Mouse (Mus musculus): ENCODE measurements around the gene Aig1. TPM values are rescaled to one million over a fixed set of nuclear protein-coding genes. Genes with fewer than 3 reads are reported as not detected.

The Aig1 gene
- polyA plus RNA-seq, 1 experiment, result not detected

DNA sequence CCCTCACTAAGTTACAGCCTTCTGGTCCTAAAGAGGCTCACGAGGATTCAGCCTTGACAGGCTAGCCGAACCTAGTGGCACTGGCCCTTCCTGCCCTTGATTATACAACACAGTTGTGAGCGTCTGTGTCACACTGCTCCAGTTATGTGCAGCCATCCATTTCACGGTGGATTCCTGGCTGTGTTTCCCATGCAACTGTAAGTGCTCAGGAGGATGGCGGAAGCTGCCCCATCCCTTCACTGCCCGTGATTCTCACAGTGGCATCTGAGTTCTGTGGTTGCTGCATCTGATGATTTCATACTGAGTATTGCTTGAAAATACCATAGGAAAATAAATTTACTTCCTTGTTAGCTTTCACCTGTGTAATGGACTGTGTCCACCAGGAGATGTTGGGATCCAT is 101.7 kb downstream of the Aig1 start:
- no peak for TF ChIP-seq GATA1 (IDR thresholded peaks at IDR 0.05; ENCODE audit: low read length)

DNA sequence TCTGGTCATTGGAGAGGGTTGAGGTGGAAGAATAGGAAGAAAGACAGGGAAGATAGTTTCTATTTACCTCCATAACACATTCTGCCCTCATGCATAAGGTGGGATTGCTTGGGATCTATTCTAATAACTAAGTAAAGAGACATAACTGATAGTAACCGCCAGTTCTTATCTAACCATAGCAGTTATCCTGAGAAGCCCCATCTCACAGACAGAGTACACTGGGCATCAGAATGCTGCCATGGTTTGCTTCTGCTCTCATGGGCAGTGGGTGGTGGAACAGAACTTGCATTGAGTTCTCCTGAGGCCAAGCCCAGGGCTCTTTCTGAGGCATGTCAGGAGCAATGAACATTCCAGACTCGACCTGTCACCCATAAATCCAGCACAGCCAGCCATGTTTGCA is 105.6 kb downstream of the Aig1 start:
- no peak for TF ChIP-seq GATA1 (IDR thresholded peaks at IDR 0.05; ENCODE audit: low read length)

DNA sequence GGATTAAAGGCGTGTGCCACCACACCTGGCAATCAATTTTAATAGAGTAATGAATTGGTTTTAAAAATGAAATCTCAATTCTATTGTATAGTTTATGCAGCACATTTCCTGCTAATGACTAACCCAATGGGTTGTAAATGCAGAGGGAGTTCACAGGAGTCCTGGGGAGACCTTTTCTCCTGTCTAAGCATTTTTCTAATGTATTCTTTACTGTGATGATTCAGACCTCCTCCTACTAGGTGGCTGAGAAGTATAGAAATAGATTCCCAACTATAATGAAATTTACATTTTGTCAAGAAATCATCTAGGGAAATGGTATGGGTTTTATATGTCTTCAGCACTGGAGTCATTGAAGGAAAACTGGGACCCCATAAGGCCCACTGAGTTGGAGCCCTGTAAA is 114.1 kb downstream of the Aig1 start:
- TF ChIP-seq GATA1 (IDR thresholded peaks at IDR 0.05; ENCODE audit: low read length), result no peak

DNA sequence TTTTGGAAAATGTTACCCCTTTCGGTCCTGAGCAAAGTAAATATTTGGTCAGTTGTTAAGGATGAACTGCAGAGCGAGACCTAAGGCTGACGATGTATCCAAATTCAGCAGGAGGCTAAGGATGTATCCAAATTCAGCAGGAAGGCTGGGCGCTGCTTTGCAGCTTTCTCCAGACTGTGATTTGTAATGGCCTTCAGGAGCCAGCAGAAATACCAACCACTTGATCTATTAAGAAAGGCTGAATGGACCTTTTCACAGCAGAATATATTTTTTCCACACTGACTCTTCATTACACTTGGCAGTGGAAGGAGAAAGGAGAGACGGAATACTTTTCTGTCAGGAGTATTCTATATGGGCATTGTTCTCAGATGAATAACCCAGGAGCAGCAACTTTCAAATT is 115.0 kb downstream of the Aig1 start:
- TF ChIP-seq GATA1 (IDR thresholded peaks at IDR 0.05; ENCODE audit: low read length), result no peak

DNA sequence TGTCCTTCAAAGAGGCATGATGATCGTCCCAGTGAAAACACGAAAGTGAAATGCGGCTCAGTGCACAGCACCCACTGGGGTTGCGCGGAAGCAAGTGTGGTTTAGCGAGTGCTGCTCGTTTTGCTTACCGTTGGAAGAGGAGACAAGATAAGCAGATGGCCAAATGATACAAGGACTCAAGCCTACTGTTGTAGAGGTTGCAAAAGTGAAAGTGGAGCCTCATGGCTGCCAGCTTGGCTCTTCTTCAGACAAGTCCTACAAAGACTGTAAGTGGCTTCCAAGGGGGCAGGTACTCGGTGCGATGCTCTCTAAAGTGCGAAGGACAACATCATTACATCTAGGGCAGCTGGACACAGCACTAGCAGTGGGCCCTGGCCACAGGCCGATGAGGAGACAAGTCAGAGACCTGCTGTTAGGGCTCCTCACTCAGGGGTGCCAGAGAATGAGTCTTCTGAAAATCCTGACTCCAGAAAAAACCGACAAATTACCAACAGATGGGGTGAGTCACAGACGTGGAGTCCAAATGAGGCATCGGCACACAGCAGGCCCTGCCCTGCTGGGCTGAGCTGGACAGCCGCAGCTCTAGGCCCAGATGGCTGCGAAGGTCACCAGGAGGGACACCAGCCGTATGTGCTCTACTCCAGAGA is 129.2 kb downstream of the Aig1 start:
- no peak for TF ChIP-seq GATA1 (IDR thresholded peaks at IDR 0.05; ENCODE audit: low read length)

DNA sequence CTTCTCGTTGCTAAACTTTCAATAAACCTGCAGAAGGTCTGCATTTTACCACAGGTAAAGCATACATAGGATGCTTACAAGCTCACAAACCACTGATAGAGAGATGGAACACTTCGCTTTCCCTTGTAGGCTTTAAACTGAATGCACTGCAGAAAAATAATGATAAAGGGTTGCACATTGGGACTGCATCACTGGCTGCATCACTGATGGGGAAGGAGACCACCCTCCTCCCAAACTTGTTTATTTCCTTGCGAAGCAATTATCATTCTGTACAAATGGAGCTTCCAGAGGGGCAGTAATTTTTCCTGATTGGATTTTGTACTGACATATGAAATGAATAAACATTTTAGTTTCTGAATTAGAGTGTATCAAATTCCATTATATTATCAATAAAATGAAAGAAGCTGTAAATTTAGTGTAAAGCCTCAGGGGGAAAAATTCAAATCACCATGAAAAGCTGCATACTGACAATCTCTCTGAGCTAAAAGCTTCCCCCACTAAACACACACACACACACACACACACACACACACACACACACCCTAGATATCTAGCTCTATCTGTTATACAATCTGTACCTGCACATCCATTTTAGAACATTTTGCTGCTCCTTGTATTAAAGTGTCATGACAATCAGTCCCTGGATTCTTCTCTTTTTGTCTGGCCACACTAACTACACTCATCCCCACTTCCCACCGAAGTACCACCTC is 138.6 kb downstream of the Aig1 start:
- no peak for TF ChIP-seq GATA1 (IDR thresholded peaks at IDR 0.05; ENCODE audit: low read length)

DNA sequence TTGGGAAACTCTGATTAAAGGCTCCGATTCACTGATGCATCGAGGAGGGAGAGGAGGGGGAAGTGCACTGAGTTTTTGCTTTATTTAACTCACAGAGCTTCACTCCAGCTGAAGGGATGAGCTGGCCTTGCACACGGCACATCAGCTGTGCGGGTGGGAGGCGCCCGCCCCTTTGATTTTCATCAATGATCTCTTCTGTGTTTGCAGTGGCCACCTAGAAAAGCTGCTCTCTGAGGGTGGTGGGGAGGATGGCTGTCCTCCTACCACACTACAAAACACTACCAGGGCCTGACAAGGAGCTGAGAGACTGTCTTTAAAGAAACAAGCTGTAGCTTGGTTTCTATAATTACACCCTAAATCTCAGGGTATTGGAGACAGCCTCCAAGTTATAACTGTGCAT is 141.1 kb downstream of the Aig1 start:
- no peak for TF ChIP-seq GATA1 (IDR thresholded peaks at IDR 0.05; ENCODE audit: low read length)

DNA sequence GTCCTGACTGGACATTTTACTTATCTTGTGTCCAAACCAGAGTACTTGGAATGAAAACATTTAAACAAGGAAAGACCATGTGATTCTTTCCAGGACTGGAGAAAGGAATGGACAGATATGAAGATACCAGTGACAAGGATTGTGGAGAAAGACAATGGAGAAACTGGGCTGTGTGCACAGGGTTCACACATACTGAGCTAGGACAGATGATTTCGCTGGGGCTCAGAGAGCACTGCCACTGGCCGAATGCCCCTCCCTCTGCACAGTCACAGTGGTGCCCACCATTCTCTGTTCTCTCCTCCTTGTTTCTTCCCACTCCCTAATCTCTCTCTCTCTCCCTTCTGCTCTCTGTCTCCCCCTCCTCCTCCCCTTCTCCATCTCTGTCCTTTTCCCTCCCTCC is 142.6 kb downstream of the Aig1 start:
- TF ChIP-seq GATA1 (IDR thresholded peaks at IDR 0.05; ENCODE audit: low read length), result no peak

DNA sequence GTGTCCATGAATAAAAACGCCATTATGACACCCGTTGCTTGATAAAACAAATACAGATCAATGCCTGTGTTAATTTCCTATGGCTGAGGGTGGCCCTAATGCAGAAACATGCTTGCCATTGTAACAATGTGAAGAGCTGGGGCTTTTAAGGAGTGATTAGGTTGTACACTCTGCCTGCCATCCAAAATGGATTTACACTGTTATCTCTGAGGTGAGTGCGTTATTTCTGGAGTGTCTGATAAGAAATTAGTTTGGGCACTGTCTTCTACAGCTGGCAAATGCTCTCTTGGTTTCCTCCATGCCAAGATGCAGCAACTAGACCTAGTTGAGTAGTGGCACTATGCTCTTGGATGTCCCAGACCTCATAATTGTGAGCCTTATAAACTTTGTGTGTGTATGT is 143.5 kb downstream of the Aig1 start:
- TF ChIP-seq GATA1 (IDR thresholded peaks at IDR 0.05; ENCODE audit: low read length), result no peak

DNA sequence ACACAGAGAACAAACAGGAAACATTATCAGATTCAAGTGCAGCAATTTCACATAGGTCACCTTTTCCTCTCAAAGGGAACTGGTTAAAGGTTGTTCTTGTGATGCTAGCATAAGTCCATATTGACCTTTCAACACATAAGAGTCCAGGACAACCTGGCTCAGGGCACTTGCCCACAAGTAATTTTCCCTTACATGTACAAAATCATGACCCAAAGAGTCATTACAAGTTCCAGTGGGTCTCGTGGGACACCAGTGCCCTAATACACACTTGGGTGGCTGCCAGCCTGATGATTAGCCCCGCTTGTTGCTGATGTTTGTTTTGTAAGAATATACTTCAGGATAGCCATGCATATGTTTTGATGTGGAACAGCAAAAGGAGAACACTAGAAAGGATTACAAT is 152.6 kb downstream of the Aig1 start:
- TF ChIP-seq GATA1 (IDR thresholded peaks at IDR 0.05; ENCODE audit: low read length), result no peak

DNA sequence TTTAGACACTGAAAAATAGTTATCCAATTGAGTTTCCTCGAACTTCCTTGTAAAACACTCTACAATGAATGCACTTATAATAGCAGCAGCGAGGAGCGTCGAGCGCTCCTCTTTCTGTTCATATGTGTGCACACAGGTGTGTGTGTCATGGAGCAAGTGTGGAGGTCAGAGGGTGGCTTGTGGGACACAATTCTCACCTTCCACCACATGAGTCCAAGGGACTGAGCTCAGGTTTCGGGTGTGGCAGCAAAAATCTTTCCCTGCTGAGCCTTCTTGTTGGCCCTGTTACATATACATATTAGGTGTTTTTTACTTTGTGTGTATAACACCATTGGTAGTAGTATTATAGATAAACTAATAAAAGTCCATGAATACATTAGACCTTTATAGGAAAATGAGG is 153.2 kb downstream of the Aig1 start:
- TF ChIP-seq GATA1 (IDR thresholded peaks at IDR 0.05; ENCODE audit: low read length), result no peak

DNA sequence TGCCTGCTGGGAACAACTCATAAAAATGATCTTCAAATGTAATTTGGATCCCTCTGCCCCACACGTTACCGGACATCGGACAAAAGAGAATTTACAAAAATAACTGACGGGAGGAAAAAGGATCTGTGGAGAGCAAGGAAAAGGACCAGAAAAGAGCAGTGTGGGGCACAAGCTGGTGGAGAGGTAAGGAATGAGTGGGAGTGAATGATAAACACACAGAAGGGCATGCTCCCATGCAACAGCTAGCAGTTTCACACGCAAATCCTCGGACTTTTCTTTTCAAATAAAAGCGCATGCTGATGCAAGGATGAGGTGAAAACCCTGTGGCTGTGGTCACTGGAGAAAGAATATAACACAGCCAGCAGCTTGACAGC is 153.9 kb downstream of the Aig1 start:
- no peak for TF ChIP-seq GATA1 (IDR thresholded peaks at IDR 0.05; ENCODE audit: low read length)

DNA sequence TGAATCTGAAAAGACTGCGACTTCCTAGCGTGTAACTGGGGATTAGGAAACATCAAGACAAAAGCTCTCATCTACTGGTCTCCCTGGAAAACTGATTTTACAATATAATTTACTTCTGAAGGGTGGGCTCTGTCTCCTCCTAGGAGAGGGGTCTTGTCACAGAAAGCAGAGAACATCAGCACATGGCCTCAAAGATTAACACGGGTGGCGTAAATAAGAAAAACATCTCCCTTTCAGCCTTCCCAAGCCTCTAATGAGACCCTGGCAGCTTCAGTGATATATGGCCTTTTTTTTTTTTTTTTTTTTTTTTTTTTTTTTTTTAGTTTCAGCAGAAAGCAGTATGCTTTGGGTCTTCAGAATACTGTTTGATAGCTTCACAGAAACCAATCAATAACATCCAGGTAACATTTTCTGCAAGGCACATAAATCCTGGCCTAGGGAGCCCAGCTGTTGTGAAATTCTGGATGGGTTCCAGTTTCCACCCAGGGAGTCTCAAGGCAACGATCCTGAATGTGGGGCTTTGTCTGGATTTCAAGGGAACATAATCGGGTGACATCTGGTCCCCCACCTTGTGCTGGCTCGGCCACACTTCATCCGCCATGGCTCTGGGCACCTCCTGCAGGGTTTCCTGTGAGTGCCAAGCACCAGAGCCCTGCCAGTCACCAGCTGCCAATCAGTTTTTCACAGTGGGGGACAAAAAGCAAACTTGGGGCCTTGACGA is 154.4 kb downstream of the Aig1 start:
- no peak for TF ChIP-seq GATA1 (IDR thresholded peaks at IDR 0.05; ENCODE audit: low read length)

DNA sequence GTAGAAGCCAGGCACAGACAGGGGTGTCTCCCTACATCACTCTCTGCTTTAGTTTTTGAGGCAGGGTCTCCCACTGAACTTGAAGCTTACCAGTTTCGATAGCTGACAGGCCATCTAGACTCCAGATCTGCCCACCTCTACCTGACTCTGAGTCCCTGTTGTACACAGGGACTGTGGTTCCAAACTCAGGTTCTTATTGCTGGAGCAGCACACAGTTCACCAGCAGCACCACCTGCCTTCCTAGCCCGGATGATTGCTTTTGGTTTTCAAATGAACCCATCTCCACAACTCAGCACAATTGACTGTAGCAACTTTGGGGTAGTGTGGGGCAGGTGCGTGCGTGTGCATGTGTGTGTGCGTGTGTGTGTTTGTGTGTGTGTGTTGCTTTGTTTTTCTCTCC is 155.1 kb downstream of the Aig1 start:
- TF ChIP-seq GATA1 (IDR thresholded peaks at IDR 0.05; ENCODE audit: low read length), result no peak

DNA sequence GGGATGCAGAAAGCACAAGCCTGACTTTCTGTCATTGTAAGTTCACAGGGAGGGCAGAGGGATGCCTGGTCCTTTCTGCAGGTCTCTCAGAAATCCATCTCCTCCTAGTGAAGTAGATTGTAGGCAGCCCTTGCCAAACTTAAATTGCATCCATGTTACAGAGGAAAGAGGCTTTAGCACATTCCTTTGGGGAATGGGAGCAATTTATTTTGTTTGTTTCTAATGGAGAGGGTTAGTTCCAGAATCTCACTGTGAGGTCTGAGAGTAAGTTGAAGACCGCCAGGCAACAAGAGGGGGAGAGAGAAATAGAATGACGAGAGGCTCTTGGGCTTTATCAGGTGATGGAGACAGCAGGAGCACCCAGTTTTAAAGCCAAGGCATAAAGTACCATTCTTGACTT is 155.7 kb downstream of the Aig1 start:
- no peak for TF ChIP-seq GATA1 (IDR thresholded peaks at IDR 0.05; ENCODE audit: low read length)

DNA sequence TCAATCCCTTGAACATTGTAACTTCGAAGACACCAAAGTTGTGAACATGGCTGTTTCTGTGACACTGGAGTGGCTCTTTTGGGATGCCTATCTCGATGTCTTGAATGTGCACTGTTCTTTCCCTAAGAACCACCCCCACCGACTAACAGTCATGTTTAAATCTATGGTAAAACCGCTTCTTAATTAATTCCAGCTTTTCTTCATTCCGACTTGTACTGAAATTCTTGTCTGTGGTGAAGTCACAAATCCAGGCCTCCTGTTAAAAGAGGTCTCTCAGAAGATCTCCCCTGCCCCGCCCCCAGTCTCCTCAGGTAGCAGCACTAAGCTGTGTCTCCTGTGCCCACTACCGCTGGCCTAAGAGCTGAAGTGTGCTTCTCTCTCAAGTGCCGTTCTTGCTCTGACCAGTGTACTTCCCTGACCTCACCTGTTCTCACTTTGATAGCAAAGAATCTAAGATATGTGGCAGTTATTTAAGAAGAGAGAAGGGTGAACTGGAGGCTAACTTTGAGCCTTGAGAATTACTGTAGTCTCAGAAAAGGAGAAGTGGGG is 157.4 kb downstream of the Aig1 start:
- no peak for TF ChIP-seq GATA1 (IDR thresholded peaks at IDR 0.05; ENCODE audit: low read length)

DNA sequence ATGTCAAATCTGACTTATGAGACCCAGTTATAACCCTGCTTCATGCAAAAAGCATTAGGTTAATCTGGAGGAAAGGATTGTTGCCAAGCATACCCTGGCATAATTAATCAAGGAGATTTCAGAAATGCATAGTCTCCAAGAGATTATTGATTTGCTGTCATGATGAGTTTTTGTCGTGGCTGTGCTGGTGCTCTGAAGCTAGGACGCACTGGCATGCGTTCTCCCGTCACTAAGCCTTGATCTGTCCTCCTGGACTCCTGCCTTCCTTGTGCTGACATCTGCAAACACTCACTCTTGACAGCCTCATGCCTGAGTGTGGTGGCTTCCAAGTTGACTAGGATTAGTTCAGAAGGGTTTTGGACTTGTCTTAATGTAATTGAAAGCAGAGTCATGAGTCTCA is 163.0 kb downstream of the Aig1 start:
- TF ChIP-seq GATA1 (IDR thresholded peaks at IDR 0.05; ENCODE audit: low read length), result no peak

Measured in G1E-ER4 (cell line).